Mouse (Mus musculus) thymus, adult 2 months (tissue): Measurements from ENCODE around the gene Maml3.

Source experiments
- CTCF ChIP-seq: fragments of 200-500 bp; IDR thresholded peaks from 2 replicates; pipeline ENCODE4 v1.5.1; 2012; ENCODE audit warnings: mild to moderate bottlenecking, control low read depth, low read length, moderate library complexity, borderline replicate concordance; ENCODE audit not compliant: control insufficient read depth, poor library complexity, insufficient read depth; ENCODE audit errors: extremely low read depth
- POLR2A ChIP-seq: fragments of 200-500 bp; IDR thresholded peaks from 2 replicates; pipeline ENCODE4 v1.6.1; 2012; ENCODE audit warnings: mild to moderate bottlenecking, low read length, control low read depth, moderate library complexity; ENCODE audit not compliant: control insufficient read depth, poor library complexity, insufficient read depth; ENCODE audit errors: extremely low read depth

DNA sequence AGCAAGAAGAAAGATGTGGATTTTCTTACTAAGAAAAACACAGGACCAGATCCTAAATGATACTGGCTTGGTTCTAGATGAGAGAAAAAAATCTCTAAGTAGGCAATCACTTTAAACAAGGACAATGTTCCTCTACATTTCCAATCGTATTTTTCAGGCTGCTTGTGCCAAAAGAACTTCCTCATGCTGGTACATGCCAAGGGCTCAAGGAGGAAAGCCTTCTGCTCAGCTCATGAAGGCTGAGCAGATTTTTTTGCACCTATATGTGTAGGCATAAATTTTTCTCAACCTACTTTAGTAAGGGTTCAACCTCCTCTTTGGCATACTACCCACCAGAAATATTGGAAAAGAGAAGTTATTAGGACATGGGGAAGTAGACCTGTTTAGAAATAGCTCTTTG lies 384.9 kb downstream of the Maml3 start:
- TF ChIP-seq POLR2A: no peak
- no peak for TF ChIP-seq CTCF
